Mouse (Mus musculus): ENCODE measurements around the gene Eloa. TPM values are rescaled to one million over a fixed set of nuclear protein-coding genes. Genes with fewer than 3 reads are reported as not detected.
"Not testable (repeated sequence)": the region's sequence is repeated elsewhere in the genome, so short reads cannot be mapped to it uniquely, and the experiment has no call there.

Eloa gene
- polyA plus RNA-seq, 1 experiment from 2014 or later, result 47.0 TPM

DNA sequence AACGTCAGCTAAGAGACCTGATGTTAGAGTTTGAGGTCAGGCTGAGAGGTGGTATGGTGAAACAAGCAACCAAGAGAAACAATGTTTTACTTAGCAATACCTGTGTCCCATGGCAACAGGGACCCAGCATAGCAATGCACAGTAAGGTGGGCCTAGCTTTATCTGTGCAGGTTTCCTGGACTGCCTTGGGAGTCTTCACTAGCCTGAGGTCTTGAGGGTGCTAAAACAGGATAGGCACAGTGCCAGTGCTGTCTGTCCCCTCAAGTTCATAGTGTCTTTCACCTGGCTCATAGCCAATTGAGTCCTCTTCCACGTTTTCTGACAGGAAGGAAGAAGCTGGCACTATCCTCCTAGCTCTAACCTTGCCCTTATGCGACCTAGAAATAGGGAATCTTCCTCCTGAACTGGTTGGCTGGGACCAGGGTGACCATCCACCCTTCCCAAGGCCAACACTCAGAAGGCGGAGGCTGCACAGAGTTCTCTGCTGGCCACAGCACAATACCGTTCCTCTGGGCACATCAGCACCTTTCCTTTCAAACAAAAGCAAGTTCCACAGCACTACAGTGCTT lies 17.4 kb downstream of the Eloa start:
- H3K9ac ChIP-seq, result no peak overlapping the region
- H3K9me3 ChIP-seq, result no peaks in the 10 kb centered on the region
- H3K27me3 ChIP-seq, result no peaks in the 10 kb centered on the region
- no peaks in the 10 kb centered on the region for H3K4me1 ChIP-seq
- H3K36me3 ChIP-seq, result peaks cover 75% of the 10 kb centered on the region
- no peak overlapping the region for H3K4me3 ChIP-seq
- no peak overlapping the region for H3K4me2 ChIP-seq
- ATAC-seq (ENCODE audit: insufficient number of reproducible peaks, low FRiP score, low TSS enrichment, low read depth), result no peak
- WGBS, result 88% methylated on average over 5 of the region's 5 CpGs
- no peak overlapping the region for H3K27ac ChIP-seq

DNA sequence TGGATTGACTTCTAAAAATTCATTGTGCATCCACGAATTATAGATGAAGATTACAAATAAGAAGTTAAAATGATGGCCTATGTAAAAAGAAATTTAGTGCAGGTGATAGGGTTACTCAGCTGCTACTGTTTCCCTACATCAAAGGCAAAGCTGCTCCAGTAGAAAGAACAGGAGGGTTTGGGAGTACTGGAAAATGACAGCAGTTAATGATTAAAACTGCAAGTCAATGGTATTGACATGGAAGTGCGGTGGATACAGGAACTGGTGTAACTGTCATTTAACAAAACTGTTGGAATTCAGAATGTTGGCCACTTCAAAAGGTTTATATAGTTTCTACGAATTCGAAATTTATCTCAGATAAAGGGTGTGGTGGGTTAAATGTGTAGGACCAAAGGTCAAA lies 26.4 kb downstream of the Eloa start:
- no peak overlapping the region for H3K27ac ChIP-seq
- no peaks in the 10 kb centered on the region for H3K27me3 ChIP-seq
- no peak overlapping the region for H3K9ac ChIP-seq
- no peak overlapping the region for H3K4me2 ChIP-seq
- WGBS, result 82% methylated on average over 4 of the region's 4 CpGs
- no peaks in the 10 kb centered on the region for H3K4me1 ChIP-seq
- H3K9me3 ChIP-seq, result no peaks in the 10 kb centered on the region; the same call in 1 of the 2 replicates
- H3K36me3 ChIP-seq, result no peaks in the 10 kb centered on the region
- H3K4me3 ChIP-seq, result no peak overlapping the region
- no peak for ATAC-seq (ENCODE audit: insufficient number of reproducible peaks, low FRiP score, low TSS enrichment, low read depth)

DNA sequence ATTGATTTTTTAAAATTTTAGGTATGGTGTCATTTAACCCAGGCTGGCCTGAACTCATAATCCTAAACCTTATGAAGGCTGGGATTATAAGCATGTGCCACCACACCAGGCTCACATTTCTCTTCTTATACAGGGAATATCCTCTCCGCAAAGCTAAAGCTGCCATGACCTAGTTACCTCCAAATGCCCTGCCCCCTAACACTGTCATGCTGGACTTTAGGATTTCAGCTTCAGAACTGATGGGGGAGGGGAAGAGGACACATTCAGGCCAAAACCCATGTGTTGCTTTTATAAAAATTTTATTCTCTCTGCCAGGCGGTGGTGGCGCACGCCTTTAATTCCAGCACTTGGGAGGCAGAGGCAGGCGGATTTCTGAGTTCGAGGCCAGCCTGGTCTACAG lies 27.6 kb downstream of the Eloa start:
- ATAC-seq (ENCODE audit: insufficient number of reproducible peaks, low FRiP score, low TSS enrichment, low read depth), result no peak
- H3K36me3 ChIP-seq, result no peaks in the 10 kb centered on the region
- H3K4me2 ChIP-seq, result no peak overlapping the region
- H3K27me3 ChIP-seq, result no peaks in the 10 kb centered on the region
- no peak overlapping the region for H3K4me3 ChIP-seq
- no peak overlapping the region for H3K27ac ChIP-seq
- no peak overlapping the region for H3K9ac ChIP-seq
- no peaks in the 10 kb centered on the region for H3K4me1 ChIP-seq
- 92% methylated on average over 6 of the region's 6 CpGs for WGBS
- H3K9me3 ChIP-seq, result no peaks in the 10 kb centered on the region; the same call in 1 of the 2 replicates

DNA sequence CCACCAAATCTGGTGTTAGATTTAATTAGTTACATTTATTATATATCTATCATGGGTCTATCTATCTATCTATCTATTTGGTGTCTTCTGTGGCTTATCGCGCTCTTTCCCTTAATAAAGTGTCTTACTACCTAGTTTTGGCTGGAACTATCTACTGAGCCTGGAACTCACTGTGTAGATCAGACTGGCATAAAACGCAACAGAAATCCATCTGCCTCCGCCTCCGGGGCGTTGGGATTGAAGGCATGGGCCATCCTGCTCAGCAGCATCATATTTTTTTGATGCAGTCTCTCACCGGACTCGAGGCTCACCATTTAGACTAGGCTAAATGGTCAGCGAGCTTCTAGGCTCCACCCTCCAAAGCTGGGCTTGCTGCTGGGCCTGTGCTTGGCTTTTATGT lies 33.8 kb downstream of the Eloa start:
- WGBS, result 63% methylated on average over 9 of the region's 9 CpGs
- no peak for ATAC-seq (ENCODE audit: insufficient number of reproducible peaks, low FRiP score, low TSS enrichment, low read depth)
- Histone ChIP-seq H3K4me3 (peak overlapping the region; percentile 76), H3K36me3 (peaks cover 28% of the 10 kb centered on the region), H3K9ac (peak overlapping the region; percentile 90; the same call in 1 of the 2 replicates), H3K4me1 (peaks cover 19% of the 10 kb centered on the region), H3K4me2 (peak overlapping the region; percentile 59), H3K27ac (peak overlapping the region; percentile 91), H3K9me3 (no peaks in the 10 kb centered on the region), H3K27me3 (no peaks in the 10 kb centered on the region)

DNA sequence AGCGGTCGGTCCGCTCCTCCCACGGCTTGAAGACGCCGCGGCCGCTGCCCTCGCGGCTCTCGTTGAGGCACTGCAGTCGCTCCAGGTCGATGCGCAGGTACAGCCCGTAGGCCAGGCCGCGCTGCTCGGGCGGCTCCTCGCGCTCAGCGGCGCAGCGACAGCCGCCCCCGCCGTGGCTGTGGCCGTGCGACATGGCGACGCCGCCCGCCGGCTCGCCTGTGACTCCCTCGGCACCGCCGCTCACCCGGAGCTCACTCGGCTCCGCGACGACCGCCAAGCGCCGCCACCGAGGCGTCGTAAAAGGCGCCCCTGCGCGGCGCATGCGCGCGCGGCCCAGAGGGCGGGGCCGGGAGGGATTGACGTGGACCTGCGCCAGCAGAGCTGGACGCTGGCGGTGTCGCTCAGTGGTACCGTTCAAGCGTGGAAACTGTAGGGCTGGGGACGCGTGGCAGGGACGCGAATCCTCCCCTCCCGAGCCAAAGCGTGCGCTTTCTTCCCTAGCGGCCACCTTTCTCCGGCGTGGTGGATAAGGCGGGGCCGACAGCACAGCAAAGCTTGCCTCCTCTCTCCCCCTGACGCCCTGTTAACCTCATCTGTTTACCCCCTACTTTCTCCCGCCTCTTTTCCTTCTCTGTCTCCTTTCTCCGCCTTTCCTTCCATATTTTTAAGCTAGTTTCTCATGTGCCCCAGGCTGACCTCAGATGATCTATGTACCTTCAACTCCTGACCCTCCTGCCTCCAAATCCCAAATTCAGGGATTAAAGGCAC lies 34.4 kb downstream of the Eloa start, which contains the start of gene Pithd1:
Gene Pithd1, minus strand, starts transcription at position 322 of the 768 bp plus-strand sequence.
- H3K4me1 ChIP-seq, result peaks cover 19% of the 10 kb centered on the region
- WGBS, result under 1% methylated on average over 80 of the region's 81 CpGs
- H3K4me3 ChIP-seq, result peak within 1 kb of the TSS; percentile 76
- no peaks in the 10 kb centered on the region for H3K9me3 ChIP-seq
- H3K36me3 ChIP-seq, result peaks cover 29% of the 10 kb centered on the region
- H3K9ac ChIP-seq, result peak within 1 kb of the TSS; percentile 90
- ATAC-seq (ENCODE audit: insufficient number of reproducible peaks, low FRiP score, low TSS enrichment, low read depth), result peak; percentile 84
- H3K4me2 ChIP-seq, result peak within 1 kb of the TSS; percentile 59
- peak within 1 kb of the TSS; percentile 91 for H3K27ac ChIP-seq
- H3K27me3 ChIP-seq, result no peaks in the 10 kb centered on the region

DNA sequence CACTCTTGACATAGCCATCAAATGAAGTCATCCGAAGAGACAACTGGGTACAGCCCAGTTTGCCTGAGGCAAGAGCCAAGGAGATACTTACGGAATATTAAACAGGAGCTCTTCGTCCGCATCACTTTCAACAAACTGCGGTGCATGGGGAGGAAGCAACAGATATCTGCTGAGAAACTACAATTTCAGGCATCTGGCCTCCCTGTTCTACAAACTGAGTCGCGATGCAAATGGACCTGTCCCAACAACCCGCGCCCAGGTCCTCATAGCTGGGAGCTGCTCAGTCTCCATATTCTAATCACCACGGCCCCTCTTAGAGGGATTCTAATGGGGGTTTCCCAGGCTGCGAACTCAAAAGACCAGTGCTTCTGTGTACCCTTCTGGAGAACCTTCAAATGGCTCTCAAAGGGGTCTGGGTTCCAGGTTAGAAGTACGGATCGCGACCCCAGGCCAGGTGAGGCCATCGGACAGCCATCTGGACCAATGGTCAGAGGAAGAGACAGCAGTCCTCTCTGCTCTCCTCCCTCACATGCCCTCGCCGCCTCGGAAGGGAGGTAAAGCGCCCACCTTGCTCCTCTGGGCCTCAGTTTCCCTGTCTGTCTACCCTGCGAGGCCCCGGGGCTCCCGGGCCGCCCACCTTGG lies 35.1 kb downstream of the Eloa start:
- H3K9ac ChIP-seq, result peak overlapping the region; percentile 90
- peak overlapping the region; percentile 91 for H3K27ac ChIP-seq
- H3K4me3 ChIP-seq, result peak overlapping the region; percentile 76
- 6% methylated on average over 23 of the region's 23 CpGs for WGBS
- no peak for ATAC-seq (ENCODE audit: insufficient number of reproducible peaks, low FRiP score, low TSS enrichment, low read depth)
- no peaks in the 10 kb centered on the region for H3K9me3 ChIP-seq
- H3K36me3 ChIP-seq, result peaks cover 29% of the 10 kb centered on the region
- peak overlapping the region; percentile 59 for H3K4me2 ChIP-seq
- no peaks in the 10 kb centered on the region for H3K27me3 ChIP-seq
- peaks cover 19% of the 10 kb centered on the region for H3K4me1 ChIP-seq

DNA sequence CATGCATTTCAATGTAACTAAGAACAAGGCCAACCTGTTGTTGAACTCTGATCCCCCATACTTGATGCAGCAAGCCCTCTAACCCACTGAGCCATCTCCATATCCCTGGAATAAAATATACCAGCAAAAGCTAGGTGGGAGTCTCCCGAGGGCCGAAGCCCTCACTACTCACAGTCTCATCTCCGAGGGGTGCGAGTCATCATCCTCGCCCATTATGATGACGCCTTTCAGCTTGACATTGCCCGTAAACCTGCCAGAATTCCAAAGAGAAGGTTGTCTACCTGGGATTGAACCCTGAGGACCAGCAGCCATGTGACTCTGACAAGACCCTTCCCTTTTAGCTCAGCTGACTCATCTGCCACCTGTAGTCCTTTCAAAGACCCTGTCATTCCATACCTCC lies 35.8 kb downstream of the Eloa start:
- H3K27me3 ChIP-seq, result no peaks in the 10 kb centered on the region
- no peaks in the 10 kb centered on the region for H3K9me3 ChIP-seq
- no peak overlapping the region for H3K27ac ChIP-seq
- H3K4me2 ChIP-seq, result peak overlapping the region; percentile 59
- peak overlapping the region; percentile 76 for H3K4me3 ChIP-seq
- peaks cover 34% of the 10 kb centered on the region for H3K36me3 ChIP-seq
- 88% methylated on average over 7 of the region's 7 CpGs for WGBS
- peaks cover 19% of the 10 kb centered on the region for H3K4me1 ChIP-seq
- ATAC-seq (ENCODE audit: insufficient number of reproducible peaks, low FRiP score, low TSS enrichment, low read depth), result no peak
- 0 out of 2 replicates have a peak overlapping the region, but pooled peaks have one; percentile 90 for H3K9ac ChIP-seq

DNA sequence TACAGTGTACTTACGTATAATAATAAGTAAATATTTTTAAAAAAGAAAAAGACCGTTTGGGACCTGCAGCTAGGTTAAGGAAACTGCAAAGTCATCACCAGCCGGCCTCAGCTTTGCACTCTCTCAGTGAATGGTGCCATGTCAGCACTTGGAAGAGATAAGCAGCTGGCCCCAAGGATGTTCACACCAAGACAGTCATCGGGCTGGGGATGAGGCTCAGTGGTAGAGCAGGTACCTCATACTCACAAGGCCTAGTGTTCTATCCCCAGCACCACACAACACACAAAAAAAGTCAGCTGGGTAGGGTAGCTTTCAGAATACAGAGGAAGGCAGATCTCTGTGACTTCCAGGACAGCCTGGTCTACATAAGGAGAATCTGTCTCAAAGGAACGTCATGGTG lies 36.4 kb downstream of the Eloa start:
- H3K27ac ChIP-seq, result no peak overlapping the region
- no peak overlapping the region for H3K4me3 ChIP-seq
- H3K27me3 ChIP-seq, result no peaks in the 10 kb centered on the region
- H3K36me3 ChIP-seq, result peaks cover 37% of the 10 kb centered on the region
- H3K9me3 ChIP-seq, result no peaks in the 10 kb centered on the region
- no peak overlapping the region for H3K9ac ChIP-seq
- H3K4me1 ChIP-seq, result peaks cover 19% of the 10 kb centered on the region
- ATAC-seq (ENCODE audit: insufficient number of reproducible peaks, low FRiP score, low TSS enrichment, low read depth), result no peak
- 90% methylated on average over 5 of the region's 5 CpGs for WGBS
- no peak overlapping the region for H3K4me2 ChIP-seq

DNA sequence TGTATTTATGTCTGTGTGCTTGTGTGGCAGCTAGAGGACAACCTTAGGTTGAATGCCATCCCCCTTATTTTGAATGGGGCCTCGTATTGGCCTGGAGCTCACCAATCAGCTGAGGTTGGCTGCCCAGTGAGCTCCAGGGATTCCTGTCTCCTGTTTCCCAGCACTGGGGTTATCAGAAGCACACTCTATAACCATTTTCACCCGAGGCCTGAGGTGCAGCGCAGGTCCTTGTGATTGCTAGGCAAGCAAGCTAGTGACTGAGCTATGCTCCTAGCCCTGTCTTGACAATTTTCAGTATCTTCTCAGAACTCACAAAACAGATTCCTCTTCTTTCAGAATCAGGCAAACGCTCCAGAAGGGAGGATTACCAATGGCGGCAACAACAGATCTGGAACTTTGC lies 37.0 kb downstream of the Eloa start:
- H3K4me3 ChIP-seq, result no peak overlapping the region
- H3K27ac ChIP-seq, result no peak overlapping the region
- H3K27me3 ChIP-seq, result no peaks in the 10 kb centered on the region
- peaks cover 37% of the 10 kb centered on the region for H3K36me3 ChIP-seq
- no peak overlapping the region for H3K4me2 ChIP-seq
- H3K4me1 ChIP-seq, result peaks cover 19% of the 10 kb centered on the region
- ATAC-seq (ENCODE audit: insufficient number of reproducible peaks, low FRiP score, low TSS enrichment, low read depth), result no peak
- H3K9me3 ChIP-seq, result no peaks in the 10 kb centered on the region
- H3K9ac ChIP-seq, result no peak overlapping the region
- WGBS, result 89% methylated on average over 5 of the region's 5 CpGs

DNA sequence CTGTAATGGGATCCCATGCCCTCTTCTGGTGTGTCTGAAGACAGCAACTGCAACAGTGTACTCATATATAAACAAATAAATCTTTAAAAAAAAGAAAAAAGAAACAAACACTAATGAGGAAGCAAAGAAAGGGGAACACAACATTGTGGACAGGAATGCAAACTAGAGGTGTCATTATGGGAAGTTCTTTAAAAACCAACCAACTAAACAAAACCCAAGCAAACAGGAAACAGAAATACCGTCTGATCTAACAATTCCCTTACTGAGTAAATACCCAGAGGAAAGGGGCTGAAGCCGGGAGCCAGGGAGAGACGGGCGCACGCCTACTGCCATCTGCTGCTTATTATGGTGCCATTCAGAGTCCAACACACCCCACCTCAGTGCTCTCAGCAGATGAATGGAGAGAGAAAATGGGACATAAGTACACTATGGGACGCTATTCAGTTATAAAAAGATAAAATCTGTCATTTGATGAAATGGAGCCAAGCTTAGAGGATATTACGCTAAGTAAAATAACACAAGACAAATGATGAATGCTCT lies 40.0 kb downstream of the Eloa start:
- H3K27me3 ChIP-seq, result no peaks in the 10 kb centered on the region
- H3K9me3 ChIP-seq, result no peaks in the 10 kb centered on the region
- no peak overlapping the region for H3K4me2 ChIP-seq
- no peak overlapping the region for H3K4me3 ChIP-seq
- peaks cover 15% of the 10 kb centered on the region for H3K4me1 ChIP-seq
- H3K9ac ChIP-seq, result no peak overlapping the region
- WGBS, result 67% methylated on average over 7 of the region's 7 CpGs
- H3K27ac ChIP-seq, result no peak overlapping the region
- no peak for ATAC-seq (ENCODE audit: insufficient number of reproducible peaks, low FRiP score, low TSS enrichment, low read depth)
- H3K36me3 ChIP-seq, result peaks cover 55% of the 10 kb centered on the region

DNA sequence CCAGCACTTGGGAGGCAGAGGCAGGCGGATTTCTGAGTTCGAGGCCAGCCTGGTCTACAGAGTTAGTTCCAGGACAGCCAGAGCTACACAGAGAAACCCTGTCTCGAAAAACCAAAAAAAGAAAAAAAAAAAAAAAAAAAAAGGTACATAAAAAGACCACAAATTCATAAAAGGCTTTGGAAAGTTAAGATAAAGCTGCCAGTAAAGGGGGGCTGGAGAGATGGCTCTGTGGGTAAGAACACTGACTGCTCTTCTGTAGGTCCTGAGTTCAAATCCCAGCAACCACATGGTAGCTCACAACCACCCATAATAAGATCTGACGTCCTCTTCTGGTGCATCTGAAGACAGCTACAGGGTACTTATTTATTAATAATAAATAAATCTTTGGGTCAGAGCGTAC lies 41.3 kb downstream of the Eloa start:
- not testable (repeated sequence) for H3K27ac ChIP-seq
- peaks cover 66% of the 10 kb centered on the region for H3K36me3 ChIP-seq

DNA sequence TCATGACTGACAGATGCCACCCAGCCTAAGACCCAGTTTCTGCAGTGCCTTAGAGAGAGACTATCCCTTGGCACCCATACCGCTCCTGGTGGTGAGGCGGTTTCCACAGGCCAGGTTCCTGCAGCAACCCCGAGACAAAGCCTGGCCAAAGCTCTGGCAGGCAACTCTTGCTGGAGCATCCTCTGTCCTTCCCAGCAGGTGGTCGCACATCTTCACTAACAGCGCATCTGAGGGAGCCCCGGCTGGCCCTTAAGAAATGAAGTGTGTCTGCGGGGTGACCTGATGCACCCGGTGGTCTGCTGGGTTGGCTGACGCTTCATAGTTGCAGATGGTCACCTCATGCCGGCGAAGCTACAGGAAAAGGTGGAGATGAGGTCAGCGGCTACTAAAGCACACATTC lies 45.4 kb downstream of the Eloa start:
- WGBS, result 89% methylated on average over 12 of the region's 12 CpGs
- peaks cover 8% of the 10 kb centered on the region for H3K4me1 ChIP-seq
- no peak overlapping the region for H3K4me3 ChIP-seq
- H3K27ac ChIP-seq, result no peak overlapping the region
- H3K9me3 ChIP-seq, result no peaks in the 10 kb centered on the region
- peaks cover 50% of the 10 kb centered on the region for H3K36me3 ChIP-seq
- H3K4me2 ChIP-seq, result no peak overlapping the region
- no peaks in the 10 kb centered on the region for H3K27me3 ChIP-seq
- no peak for ATAC-seq (ENCODE audit: insufficient number of reproducible peaks, low FRiP score, low TSS enrichment, low read depth)
- H3K9ac ChIP-seq, result no peak overlapping the region

More for the DNA sequence above, 41.3 kb downstream of the Eloa start:
- not testable (repeated sequence) for H3K4me2 ChIP-seq; ATAC-seq (ENCODE audit: insufficient number of reproducible peaks, low FRiP score, low TSS enrichment, low read depth); H3K9ac ChIP-seq; H3K9me3 ChIP-seq; H3K4me1 ChIP-seq; H3K27me3 ChIP-seq; H3K4me3 ChIP-seq
- WGBS, result 96% methylated on average over 5 of the region's 5 CpGs

Measured in limb, embryonic 15.5 days (tissue).